Mouse (Mus musculus): ENCODE measurements at regions not wholly inside any gene's neighbourhood (a gene's known extent, or its start where the extent isn't known, plus 50 kb on each side); places are given as distances from the start of the nearest gene placed in this dataset.

DNA sequence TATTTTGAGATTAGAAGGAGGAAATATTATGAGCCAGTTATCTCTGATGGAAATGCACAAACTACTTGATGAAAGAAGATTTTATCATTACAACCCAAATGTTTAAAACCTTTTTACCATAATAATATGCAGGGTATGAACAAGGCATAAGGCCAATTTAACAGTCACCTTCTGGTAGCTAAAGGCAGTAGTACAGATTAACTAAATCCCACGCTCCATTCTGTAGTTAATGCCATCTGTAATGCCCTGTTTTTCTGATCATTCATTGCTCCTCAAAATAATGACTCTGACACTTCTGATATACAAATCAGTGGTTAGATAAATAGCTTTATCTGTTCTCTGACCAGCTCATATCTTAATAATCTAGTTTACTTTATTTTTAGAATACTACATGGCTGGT lies 987.8 kb downstream of the Pcdh7 start:
- DNase-seq (ENCODE audit: low read depth, low spot score), result no peak

DNA sequence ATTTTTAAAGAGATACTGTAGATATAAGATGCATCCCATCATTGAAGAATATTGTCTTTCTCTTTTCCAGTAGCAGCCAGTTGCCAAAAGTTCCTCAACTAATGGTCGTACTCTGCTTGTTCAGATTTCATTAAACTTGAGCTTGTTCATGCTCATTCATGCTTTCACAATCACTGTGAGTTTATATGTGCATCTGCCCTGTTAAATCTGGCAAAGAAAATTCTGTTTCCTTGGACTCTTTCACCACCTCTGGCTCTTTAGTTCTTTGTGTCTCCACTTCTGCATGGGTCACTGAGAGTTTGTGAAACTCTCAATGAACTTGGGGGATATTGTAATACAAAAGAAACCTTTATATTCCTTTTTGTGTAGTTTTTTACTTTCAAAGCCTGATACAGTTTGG lies 994.6 kb downstream of the Pcdh7 start:
- no peak for DNase-seq (ENCODE audit: low read depth, low spot score)

- DNase-seq (ENCODE audit: low read depth, low spot score), result no peak
These were observed 1015.6 kb downstream of the Pcdh7 start for GRCm38 (mm10) chr5:58733366-58733765.

GRCm38 (mm10) chr5:58733961-58734360 lies 1016.2 kb downstream of the Pcdh7 start:
- DNase-seq (ENCODE audit: low read depth, low spot score), result no peak

DNA sequence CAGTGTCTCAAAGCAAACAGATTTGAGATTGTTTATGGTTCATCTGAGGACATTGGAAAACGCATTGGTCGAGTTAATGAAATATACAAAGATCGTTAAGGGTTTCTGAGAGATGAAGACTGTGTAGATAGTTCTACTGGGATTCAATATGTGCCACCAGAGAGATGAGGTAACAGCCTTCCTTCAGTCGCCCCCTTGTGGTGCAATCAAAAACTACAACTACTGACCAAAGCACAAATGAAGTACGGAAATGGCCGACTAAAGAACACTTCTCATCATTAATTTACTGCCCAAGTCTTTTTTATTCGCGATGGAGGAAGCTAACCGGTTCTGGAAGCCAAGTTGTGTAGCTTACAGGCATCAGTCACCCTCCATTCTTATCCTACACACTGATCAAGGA lies 1018.8 kb downstream of the Pcdh7 start:
- peak; percentile 26 for DNase-seq (ENCODE audit: low read depth, low spot score)

DNA sequence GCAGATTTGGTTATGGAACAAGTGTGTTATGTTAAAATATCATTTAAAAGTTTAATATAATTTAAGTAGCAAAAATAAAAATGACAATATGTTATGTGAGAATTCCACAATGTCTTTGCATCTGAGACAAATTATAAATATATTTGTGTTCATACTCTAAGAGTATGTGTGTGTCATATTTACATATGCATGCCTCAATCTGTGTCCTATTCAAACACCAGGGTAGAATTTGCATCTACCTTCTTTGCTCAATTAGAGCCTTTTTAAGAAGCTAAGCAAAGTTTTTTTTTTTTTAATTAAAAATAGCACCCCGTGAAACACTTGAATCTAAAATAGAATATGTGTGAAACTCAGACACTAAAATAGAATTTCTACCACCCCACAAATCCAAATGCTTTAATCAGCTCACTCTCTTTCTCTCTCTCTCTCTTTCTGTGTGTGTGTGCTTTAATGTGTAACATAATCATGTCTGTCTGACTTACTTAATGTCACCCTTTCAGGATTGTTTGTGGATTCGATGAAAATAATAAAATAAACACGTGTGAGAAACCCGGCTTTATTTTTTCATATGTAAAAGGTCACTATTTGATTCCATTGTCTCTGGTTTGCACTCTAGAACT lies 1019.6 kb downstream of the Pcdh7 start:
- DNase-seq (ENCODE audit: low read depth, low spot score), result no peak

DNA sequence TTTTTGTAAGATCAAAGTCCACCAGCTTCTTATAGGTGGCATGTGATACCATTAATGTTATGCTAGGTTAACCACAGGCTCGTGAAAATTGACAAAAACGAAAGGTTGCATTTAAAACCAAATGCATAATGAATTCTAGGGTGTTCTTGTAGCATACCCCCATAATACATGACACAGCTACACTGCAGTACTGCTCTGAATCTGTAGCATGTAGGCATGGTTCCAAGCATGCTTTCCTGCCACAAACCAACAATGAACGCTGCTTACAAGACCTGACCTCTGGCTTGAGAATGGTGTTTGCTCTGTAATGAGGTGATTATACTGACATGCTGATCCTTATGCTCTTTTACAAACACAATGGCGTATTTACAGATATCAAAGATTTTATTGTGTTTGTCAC lies 1020.3 kb downstream of the Pcdh7 start:
- DNase-seq (ENCODE audit: low read depth, low spot score), result no peak

DNA sequence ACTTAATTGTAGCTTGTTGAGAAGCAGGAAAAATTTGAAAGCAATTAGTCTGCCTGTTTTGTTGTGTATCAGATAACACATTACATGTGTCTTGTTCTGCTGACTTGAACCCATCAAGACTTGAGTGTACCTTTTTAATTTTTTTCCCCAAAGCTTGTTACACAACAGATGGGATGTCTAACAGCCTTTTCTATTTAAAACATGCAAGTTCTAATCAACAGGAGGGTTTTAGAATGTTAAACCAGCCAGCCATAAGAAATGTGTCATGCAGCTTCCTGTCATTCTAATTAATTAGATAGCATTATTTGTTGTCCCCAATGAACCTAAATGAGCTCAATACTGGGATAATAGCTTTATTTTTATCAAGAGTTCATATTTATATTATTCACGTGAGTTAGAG lies 1023.0 kb downstream of the Pcdh7 start:
- DNase-seq (ENCODE audit: low read depth, low spot score), result no peak

- DNase-seq (ENCODE audit: low read depth, low spot score), result no peak
These were observed 1029.9 kb downstream of the Pcdh7 start for GRCm38 (mm10) chr5:58747684-58748083.

- no peak for DNase-seq (ENCODE audit: low read depth, low spot score)
These were observed 1034.0 kb downstream of the Pcdh7 start for GRCm38 (mm10) chr5:58751777-58752176.

Data from retina, adult 2 months (tissue).